Mouse (Mus musculus) ovary, postnatal 36 days (tissue): ENCODE measurements around the gene Vmn1r4.

Experiments used
- DNase-seq: peaks from one replicate; pipeline ENCODE4 v3.0.0; 2022; ENCODE audit warnings: low spot score, mixed read lengths

Gene Vmn1r4

DNA sequence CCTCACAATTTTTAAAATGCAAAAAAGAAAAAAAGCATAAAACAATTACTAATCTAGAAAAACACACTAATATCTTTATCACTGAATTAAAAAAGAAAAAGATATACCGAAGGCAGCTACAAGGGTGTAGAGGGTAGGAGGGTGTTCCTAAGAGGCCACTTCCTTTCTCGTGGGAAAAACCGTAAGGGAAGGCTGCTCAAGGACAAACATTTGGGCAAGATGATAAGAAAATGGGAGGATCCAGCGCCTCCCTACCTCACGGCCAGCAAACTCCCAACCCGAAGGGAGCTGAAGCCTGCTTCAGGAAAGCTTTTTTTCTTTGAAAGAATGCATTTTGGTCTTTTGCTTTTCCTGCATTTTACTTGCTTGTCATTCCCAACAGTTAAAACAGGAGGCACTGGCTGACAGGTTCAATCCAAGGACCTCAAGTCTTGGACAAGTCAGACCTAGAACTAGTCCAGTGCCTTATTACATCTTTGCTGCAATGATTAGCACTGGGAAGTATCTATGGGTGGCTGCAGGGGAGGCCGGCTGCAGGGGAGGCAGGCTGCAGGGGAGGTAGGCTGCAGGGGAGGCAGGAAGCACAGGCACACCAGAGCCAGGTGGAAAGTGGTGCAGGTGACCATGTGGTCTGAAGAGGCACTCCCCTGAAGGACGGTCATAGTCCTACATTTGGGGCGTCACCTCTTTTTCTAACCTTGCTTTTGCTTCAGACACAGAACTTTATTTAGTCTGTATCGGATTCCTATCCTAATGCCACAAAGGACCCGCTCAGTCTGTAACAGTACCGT lies 6.0 kb upstream of the Vmn1r4 start:
- peak; percentile 30 for DNase-seq

- DNase-seq, result no peak
These were observed 4.3 kb upstream of the Vmn1r4 start for GRCm38 (mm10) chr6:56919330-56920044.

DNA sequence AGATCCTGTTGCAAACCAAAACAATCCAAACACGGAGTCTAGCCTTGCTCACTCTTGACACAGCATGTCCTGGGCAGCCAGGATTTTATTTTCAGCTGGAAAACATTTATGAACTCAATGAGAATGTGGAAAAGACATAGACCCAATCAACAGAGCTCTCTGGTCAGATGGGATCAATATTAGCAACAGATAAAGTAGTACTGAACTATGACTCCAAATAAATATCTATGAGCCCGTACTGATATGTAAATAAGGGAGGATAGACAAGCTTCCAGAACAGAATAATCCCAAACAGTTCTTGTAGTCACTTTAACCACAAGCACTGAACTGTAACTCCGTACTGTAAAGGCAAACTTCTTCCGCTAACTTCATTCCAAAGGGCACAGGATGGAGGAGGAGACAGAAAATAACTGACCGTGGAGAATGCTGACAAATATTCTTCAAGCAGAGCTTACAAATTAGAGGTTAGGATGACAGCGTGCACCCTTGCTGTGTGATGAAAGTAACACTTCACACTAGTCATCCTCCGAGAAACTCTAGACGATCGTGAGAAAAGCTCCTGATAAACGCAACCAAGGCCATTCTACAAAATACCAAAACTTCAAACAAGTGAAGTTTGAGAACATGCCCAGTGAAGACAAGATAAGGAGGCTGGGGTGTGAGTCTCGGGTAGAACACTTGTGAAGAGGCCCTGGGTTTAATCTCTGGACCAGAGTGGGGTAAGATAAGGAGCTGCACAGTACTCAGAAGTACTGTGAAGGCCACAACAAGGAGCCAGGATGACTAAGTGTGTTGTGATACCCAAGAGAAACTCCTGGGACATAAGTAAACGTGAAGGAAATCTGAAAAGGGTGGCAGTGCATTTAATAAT lies 3.4 kb upstream of the Vmn1r4 start:
- DNase-seq, result no peak

DNA sequence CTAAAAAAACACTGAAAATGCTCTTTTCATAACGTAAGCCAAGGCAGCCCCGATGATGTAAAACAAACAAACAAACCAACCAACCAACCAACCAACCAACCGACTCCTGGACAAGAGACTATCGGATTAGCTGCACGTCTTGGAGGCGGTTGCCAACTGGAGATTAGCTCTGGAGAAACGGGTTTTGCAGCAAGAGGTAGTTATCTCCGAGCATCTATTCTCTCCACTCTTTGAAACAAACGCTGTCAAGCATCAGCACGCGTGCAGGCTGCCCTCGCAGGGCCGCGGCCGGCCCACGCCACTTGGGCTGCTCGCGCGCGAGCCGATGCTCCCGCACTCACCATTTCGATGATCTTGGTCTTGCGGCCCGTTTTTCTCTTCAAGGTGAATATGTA lies 487 bp upstream of the Vmn1r4 start:
- DNase-seq, result no peak

DNA sequence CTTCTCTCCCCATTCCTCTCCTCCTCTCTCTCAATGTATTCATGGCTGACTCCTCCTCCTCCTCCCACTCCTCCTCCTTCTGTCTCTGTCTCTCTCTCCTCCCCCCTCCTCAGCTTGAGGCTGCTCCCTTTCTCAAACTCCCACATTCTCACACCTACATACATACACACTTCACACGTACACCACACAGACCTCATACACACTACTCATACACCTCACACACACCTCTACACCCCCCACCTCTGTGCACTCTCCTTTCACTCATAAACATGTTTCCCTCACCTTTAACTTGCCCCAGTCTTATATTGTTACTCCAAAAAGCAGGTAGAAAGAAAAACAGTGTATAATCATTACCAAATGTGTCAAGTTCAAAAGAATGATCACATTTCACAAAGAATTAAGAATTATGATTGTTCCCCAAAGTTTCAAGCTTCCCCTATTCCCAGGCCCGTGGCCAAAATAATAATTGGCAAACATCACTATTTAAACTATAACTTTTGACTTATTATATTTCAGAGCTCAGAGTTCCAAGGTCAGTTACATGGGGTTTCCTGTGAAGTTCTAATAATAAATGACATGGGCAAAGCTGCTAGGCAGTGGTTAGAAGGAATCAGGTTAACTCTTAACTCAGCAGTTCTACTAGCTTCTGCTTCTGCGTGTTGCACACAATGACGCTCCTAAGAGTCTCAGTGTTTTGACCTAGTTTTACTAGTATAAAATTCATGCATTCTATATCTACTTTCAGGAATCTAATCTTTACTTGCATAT lies 8.0 kb downstream of the Vmn1r4 start:
- DNase-seq, result no peak

- DNase-seq, result no peak
These were observed 8.6 kb downstream of the Vmn1r4 start for GRCm38 (mm10) chr6:56932464-56932863.

- DNase-seq, result no peak
These were observed 10.6 kb downstream of the Vmn1r4 start for GRCm38 (mm10) chr6:56934366-56934765.

GRCm38 (mm10) chr6:56956436-56956835 lies 32.6 kb downstream of the Vmn1r4 start:
- no peak for DNase-seq

DNA sequence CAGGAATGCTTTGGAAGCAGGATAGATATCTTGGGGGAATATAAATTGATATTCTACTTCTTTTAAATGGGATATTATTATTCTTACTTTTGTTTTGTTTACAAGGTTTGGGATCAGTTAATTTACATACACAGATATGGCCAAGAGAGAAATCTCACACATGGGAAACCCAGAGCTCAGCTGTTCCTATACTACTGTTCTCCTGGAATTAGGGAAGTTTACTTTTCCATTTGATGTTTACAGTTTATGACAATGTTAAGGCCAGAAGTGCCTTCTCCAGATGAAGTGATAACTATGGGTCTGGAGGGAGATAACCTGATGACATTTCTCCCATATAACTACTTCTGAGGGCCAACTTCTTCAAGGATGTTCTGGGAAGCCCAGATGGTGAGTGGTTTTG lies 46.2 kb downstream of the Vmn1r4 start, which contains the start of gene Vmn1r5:
Gene Vmn1r5 (plus strand): TSS at position 301 of the 400 bp plus-strand sequence.
- no peak for DNase-seq

GRCm38 (mm10) chr6:56996943-56997342 lies 73.1 kb downstream of the Vmn1r4 start, which contains the start of gene Vmn1r6:
Gene Vmn1r6, plus strand, starts transcription at chr6:56997243.
- no peak for DNase-seq
